ENCODE assay signal across 11 mouse cellular contexts in the genomic region with DNA sequence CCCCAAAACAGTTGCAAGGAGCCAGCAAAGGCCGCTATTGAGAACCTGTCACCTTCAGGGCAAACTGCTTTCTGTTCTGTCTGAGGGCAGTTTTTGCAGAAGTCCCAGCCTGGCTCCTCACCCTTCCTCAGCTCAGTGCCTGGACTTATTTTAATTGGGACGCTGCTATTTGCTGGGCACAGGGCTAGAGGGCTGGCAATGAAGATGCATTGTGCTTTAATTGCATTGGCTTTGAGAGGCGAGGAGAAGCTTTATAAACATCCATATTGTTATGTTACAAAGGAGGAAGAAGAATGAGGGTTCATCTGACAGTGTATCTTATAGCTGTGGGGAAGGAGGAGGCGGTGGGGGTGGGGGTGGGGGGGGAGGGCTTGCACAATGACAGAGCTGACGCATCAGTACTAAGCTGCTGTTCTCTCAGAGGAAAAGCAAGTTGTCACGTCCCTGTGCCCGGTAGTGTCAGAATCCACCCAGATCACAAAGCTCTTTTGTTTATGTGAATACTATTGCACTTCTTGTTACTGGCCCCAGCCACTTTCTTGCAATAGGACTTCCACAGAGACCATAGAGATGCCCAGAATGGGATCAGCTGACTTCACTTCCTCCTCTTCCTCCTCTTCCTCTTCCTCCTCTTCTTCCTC. TPM values are rescaled to one million over a fixed set of nuclear protein-coding genes. Genes with fewer than 3 reads are reported as not detected.
DNase-seq lines count a peak whose midpoint lies in the region; ATAC-seq and TF ChIP-seq lines count a peak whose summit lies in the region.
"Had no signal": no experiment of that assay in that cellular context is flagged by ENCODE, and none has a peak within 500 bp of the region (broad histone marks: within the 10 kb centered on the region; RNA-seq: fewer than 3 reads in every experiment).

No protein-coding gene starts in this region.

- TF ChIP-seq EP300 in liver, postnatal 0 days (IDR thresholded peaks at IDR 0.05; ENCODE audit: low read depth) = no peak

- peaks cover 13% of the 10 kb centered on the region for H3K27me3 ChIP-seq in liver, postnatal 0 days (ENCODE audit: insufficient read depth, low read length)
- H3K27me3 ChIP-seq in heart, embryonic 12.5 days (replicated peaks) = no peaks in the 10 kb centered on the region

- H3K4me3 ChIP-seq in layer of hippocampus, adult 2 months = no peak overlapping the region
- no peak overlapping the region for H3K4me3 ChIP-seq in liver, postnatal 0 days (ENCODE audit: low read depth, low read length)
- no peak overlapping the region for H3K4me3 ChIP-seq in heart, embryonic 12.5 days
- H3K4me3 ChIP-seq: lung, embryonic 15.5 days had no signal

- 32% methylated on average over 7 of the region's 7 CpGs for WGBS in liver, postnatal 0 days (ENCODE audit: insufficient replicate concordance)
- 53% methylated on average over 7 of the region's 7 CpGs for WGBS in heart, embryonic 12.5 days

- H3K27ac ChIP-seq in layer of hippocampus, adult 2 months = peak overlapping the region; percentile 78
- H3K27ac ChIP-seq in liver, postnatal 0 days (ENCODE audit: low read depth) = peak overlapping the region; percentile 58
- no peak overlapping the region for H3K27ac ChIP-seq in heart, embryonic 12.5 days (ENCODE audit: poor library complexity, severe bottlenecking)

- DNase-seq in layer of hippocampus, adult 2 months (ENCODE audit: low spot score in 2 of 2) = no peak
- DNase-seq in layer of hippocampus, postnatal 10 days (ENCODE audit: low spot score in 2 of 2) = no peak
- peak; percentile 53 for DNase-seq in CD4-positive helper T cell, adult 2 months (ENCODE audit: low read depth, low spot score)
- peak; percentile 44 for DNase-seq in T-cell, adult 2 months (ENCODE audit: low spot score)
- DNase-seq in liver, postnatal 0 days = no peak
- DNase-seq in right cerebral cortex, postnatal 4 days = no peak
- no peak for DNase-seq in embryo, embryonic 10.5 days (ENCODE audit: low spot score)
- DNase-seq: heart, postnatal 4 days; right cerebral cortex, adult 18-20 months had no signal

- peak; percentile 32 for ATAC-seq in liver, postnatal 0 days
- no peak for ATAC-seq in heart, embryonic 12.5 days (ENCODE audit: insufficient number of reproducible peaks, low FRiP score)

- 0 out of 2 replicates have a peak overlapping the region, but pooled peaks have one; percentile 24 for H3K4me2 ChIP-seq in liver, postnatal 0 days (ENCODE audit: low read depth, low read length)
- no peak overlapping the region for H3K4me2 ChIP-seq in heart, embryonic 12.5 days
- H3K4me2 ChIP-seq: lung, embryonic 15.5 days had no signal

- no peak for TF ChIP-seq CTCF in layer of hippocampus, adult 2 months (conservative IDR thresholded peaks at IDR 0.05)
- TF ChIP-seq CTCF in liver, postnatal 0 days (IDR thresholded peaks at IDR 0.05; ENCODE audit: low read depth) = no peak

- H3K4me1 ChIP-seq in liver, postnatal 0 days (ENCODE audit: insufficient read depth) = peaks cover 16% of the 10 kb centered on the region
- H3K4me1 ChIP-seq in heart, embryonic 12.5 days (replicated peaks) = peaks cover 7% of the 10 kb centered on the region

- no peaks in the 10 kb centered on the region for H3K9me3 ChIP-seq in liver, postnatal 0 days (ENCODE audit: low read length)
- H3K9me3 ChIP-seq in heart, embryonic 12.5 days (replicated peaks) = no peaks in the 10 kb centered on the region
- H3K9me3 ChIP-seq: lung, embryonic 15.5 days had no signal

- no peaks in the 10 kb centered on the region for H3K36me3 ChIP-seq in liver, postnatal 0 days (replicated peaks; ENCODE audit: insufficient read depth, low read length)
- H3K36me3 ChIP-seq in heart, embryonic 12.5 days = no peaks in the 10 kb centered on the region
- H3K36me3 ChIP-seq: lung, embryonic 15.5 days had no signal

- no peak overlapping the region for H3K9ac ChIP-seq in liver, postnatal 0 days (replicated peaks)
- no peak overlapping the region for H3K9ac ChIP-seq in heart, embryonic 12.5 days
- H3K9ac ChIP-seq: lung, embryonic 15.5 days had no signal

RNA-seq across cellular contexts. Expression of a gene that starts 0.8 kb away (rescaled TPM):
- total RNA-seq in layer of hippocampus, adult 2 months (2021) = 10 to 100 TPM; 26.7 to 27.0 TPM
- 10 to 100 TPM; 30.7 to 32.6 TPM for total RNA-seq in layer of hippocampus, postnatal 10 days (2021)
- 6.6 TPM in 2 replicates for polyA plus RNA-seq in liver, postnatal 0 days (2015; fragmentation: Nextera tagmentation; extraction: Ambion mirVana)
- 13.3 and 13.8 TPM in 2 replicates for polyA plus RNA-seq in heart, embryonic 12.5 days (2016; fragmentation: Nextera tagmentation; extraction: Ambion mirVana)

Comparison
In these comparisons a context has a peak if more than half of its experiments do, and no peak if none do; other contexts are left out.
1. DNase-seq: peak in CD4-positive helper T cell, adult 2 months (single experiment) and T-cell, adult 2 months (single experiment); none in layer of hippocampus, adult 2 months (0 of 2), layer of hippocampus, postnatal 10 days (0 of 2), liver, postnatal 0 days (single experiment), right cerebral cortex, postnatal 4 days (single experiment) and embryo, embryonic 10.5 days (single experiment).